Mouse (Mus musculus) forebrain, embryonic 13.5 days (tissue): ENCODE data around the gene 9430097D07Rik. TPM values are rescaled to one million over a fixed set of nuclear protein-coding genes. Genes with fewer than 3 reads are reported as not detected.
A peak's percentile ranks its signal among the peaks of the same experiment; 100 is the strongest.

ENCODE experiments used
- ATAC-seq: fragments of 200-750 bp; cut with Nextera tagmentation; 2 replicates; pipeline ENCODE4 v1.8.0; 2017
- H3K27ac ChIP-seq: fragments of 300-500 bp; sonication (generic); 2 replicates; pipeline ENCODE4 v1.5.1; 2015; ENCODE audit warnings: inconsistent platforms, mild to moderate bottlenecking, moderate library complexity
- H3K27me3 ChIP-seq: fragments of 300-500 bp; sonication (generic); 2 replicates; pipeline ENCODE4 v1.6.1; 2015; ENCODE audit warnings: mild to moderate bottlenecking, inconsistent platforms
- H3K36me3 ChIP-seq: fragments of 300-500 bp; sonication (generic); 2 replicates; pipeline ENCODE4 v1.6.1; 2015; ENCODE audit warnings: mild to moderate bottlenecking, inconsistent platforms; ENCODE audit not compliant: poor library complexity, severe bottlenecking
- H3K4me1 ChIP-seq: fragments of 300-500 bp; sonication (generic); 2 replicates; pipeline ENCODE4 v1.6.1; 2015; ENCODE audit warnings: inconsistent platforms
- H3K4me2 ChIP-seq: fragments of 300-500 bp; sonication (generic); 2 replicates; pipeline ENCODE4 v1.6.1; 2015; ENCODE audit warnings: inconsistent platforms, mild to moderate bottlenecking, moderate library complexity
- H3K4me3 ChIP-seq: fragments of 300-500 bp; sonication (generic); 2 replicates; pipeline ENCODE4 v1.5.1; 2015; ENCODE audit warnings: mild to moderate bottlenecking, inconsistent platforms
- H3K9ac ChIP-seq: fragments of 300-500 bp; sonication (generic); 2 replicates; pipeline ENCODE4 v1.6.1; 2015; ENCODE audit warnings: mild to moderate bottlenecking, inconsistent platforms
- H3K9me3 ChIP-seq: fragments of 300-500 bp; sonication (generic); replicated peaks from 2 replicates; pipeline ENCODE4 v1.6.1; 2016; ENCODE audit warnings: inconsistent platforms
- WGBS: fragments of 180-500 bp; shearing (Covaris S2); methylation state at CpG from one replicate; pipeline ENCODE4 v1.1.7; 2015; 5-methylcytosine and 5-hydroxymethylcytosine counted together
- polyA plus RNA-seq: library from polyadenylated mRNA; unstranded; fragments of >200 nt; fragmentation: Nextera tagmentation; extraction: Ambion mirVana; gene quantifications from 2 replicates; pipeline ENCODE4 v1.2.1, GENCODE M21; 2015

Gene 9430097D07Rik
- polyA plus RNA-seq, 1 experiment from 2014 or later = 0.18 TPM

DNA sequence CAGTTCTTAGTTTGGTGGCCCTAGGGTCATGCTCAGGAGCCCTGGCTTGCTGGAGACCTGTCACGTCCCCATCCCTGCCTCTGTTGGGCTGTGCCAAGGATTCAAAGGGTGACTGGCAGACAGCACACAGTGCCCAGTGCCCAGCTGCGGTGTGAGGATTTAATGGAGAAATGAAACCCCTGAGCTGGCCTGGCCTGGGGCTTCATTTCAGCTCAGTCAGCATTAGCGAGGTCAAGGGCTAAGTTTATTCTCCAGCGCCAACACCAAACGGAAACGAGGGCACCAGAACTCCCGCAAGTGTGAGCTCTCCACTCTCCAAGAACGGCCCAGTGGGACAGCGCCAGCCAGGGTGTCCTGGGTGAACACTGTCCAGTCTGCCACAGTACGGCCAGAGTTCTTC, 14.7 kb upstream of the 9430097D07Rik start:
- no peaks in the 10 kb centered on the region for H3K9me3 ChIP-seq
- 0 out of 2 replicates have a peak, but pooled peaks cover 5% of the 10 kb centered on the region for H3K36me3 ChIP-seq
- no peak overlapping the region for H3K4me3 ChIP-seq
- peaks cover 30% of the 10 kb centered on the region for H3K4me1 ChIP-seq
- 86% methylated on average over 10 of the region's 10 CpGs for WGBS
- H3K4me2 ChIP-seq = no peak overlapping the region
- no peak overlapping the region for H3K27ac ChIP-seq
- H3K9ac ChIP-seq = no peak overlapping the region
- no peak for ATAC-seq
- no peaks in the 10 kb centered on the region for H3K27me3 ChIP-seq

DNA sequence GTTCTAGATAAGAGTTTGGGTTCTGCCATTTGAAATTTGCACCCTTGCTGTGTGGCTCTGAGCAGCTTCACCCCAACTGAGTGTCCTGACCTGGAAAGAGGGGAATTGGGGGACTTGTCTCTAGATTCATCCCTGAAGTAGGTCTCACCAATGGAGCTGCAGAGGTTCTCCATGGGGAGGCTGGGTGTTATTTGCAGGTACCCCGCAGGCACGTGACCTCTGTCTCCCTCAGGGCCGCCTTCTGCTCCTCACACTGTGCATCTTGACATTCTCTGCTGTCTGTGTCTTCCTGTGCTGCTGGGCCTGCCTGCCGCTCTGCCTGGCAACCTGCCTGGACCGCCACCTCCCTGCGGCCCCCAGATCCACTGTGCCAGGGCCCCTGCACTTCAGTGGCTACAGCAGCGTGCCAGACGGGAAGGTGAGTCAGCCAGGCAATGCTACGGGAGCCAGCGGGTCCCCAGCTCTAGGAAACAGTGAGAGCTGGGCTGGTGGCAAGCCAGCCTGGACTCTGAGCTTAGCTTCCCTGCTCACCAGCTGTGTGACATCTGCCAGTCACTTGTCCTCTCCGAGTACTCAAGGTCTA, 13.8 kb upstream of the 9430097D07Rik start:
- Histone ChIP-seq H3K9me3 (no peaks in the 10 kb centered on the region), H3K9ac (0 out of 2 replicates have a peak overlapping the region, but pooled peaks have one; percentile 37), H3K4me3 (no peak overlapping the region), H3K4me2 (peak overlapping the region; percentile 18; the same call in 1 of the 2 replicates), H3K27me3 (no peaks in the 10 kb centered on the region), H3K36me3 (0 out of 2 replicates have a peak, but pooled peaks cover 3% of the 10 kb centered on the region), H3K4me1 (peaks cover 30% of the 10 kb centered on the region), H3K27ac (no peak overlapping the region)
- WGBS = 62% methylated on average over 11 of the region's 11 CpGs
- no peak for ATAC-seq

- no peak for ATAC-seq
- WGBS = 53% methylated on average over 9 of the region's 9 CpGs
- Histone ChIP-seq H3K4me1 (peaks cover 36% of the 10 kb centered on the region), H3K27me3 (peaks cover 3% of the 10 kb centered on the region; the same call in 1 of the 2 replicates), H3K9ac (peak overlapping the region; percentile 79), H3K4me2 (peak overlapping the region; percentile 71), H3K4me3 (peak overlapping the region; percentile 51), H3K9me3 (no peaks in the 10 kb centered on the region), H3K27ac (no peak overlapping the region), H3K36me3 (no peaks in the 10 kb centered on the region)
These were observed 12.3 kb upstream of the 9430097D07Rik start for GRCm38 (mm10) chr2:32587731-32588321.

- WGBS = 0% methylated on average over 28 of the region's 38 CpGs
- no peaks in the 10 kb centered on the region for H3K9me3 ChIP-seq
- H3K27me3 ChIP-seq = peaks cover 4% of the 10 kb centered on the region; the same call in 1 of the 2 replicates
- H3K4me2 ChIP-seq = peak within 1 kb of the TSS; percentile 71
- no peak within 1 kb of the TSS for H3K27ac ChIP-seq
- H3K4me3 ChIP-seq = peak within 1 kb of the TSS; percentile 51
- peak; percentile 77 for ATAC-seq
- H3K9ac ChIP-seq = peak within 1 kb of the TSS; percentile 79
- H3K36me3 ChIP-seq = no peaks in the 10 kb centered on the region
- peaks cover 37% of the 10 kb centered on the region for H3K4me1 ChIP-seq
These were observed 11.4 kb upstream of the 9430097D07Rik start, which contains the start of gene St6galnac4 for GRCm38 (mm10) chr2:32586871-32587351. Gene St6galnac4, plus strand, starts transcription at chr2:32587095.

GRCm38 (mm10) chr2:32585149-32585714, 9.7 kb upstream of the 9430097D07Rik start:
- WGBS = 87% methylated on average over 7 of the region's 7 CpGs
- Histone ChIP-seq H3K27me3 (peaks cover 4% of the 10 kb centered on the region; the same call in 1 of the 2 replicates), H3K4me3 (no peak overlapping the region), H3K36me3 (no peaks in the 10 kb centered on the region), H3K9me3 (no peaks in the 10 kb centered on the region), H3K4me2 (no peak overlapping the region), H3K4me1 (peaks cover 37% of the 10 kb centered on the region), H3K9ac (no peak overlapping the region), H3K27ac (no peak overlapping the region)
- no peak for ATAC-seq

DNA sequence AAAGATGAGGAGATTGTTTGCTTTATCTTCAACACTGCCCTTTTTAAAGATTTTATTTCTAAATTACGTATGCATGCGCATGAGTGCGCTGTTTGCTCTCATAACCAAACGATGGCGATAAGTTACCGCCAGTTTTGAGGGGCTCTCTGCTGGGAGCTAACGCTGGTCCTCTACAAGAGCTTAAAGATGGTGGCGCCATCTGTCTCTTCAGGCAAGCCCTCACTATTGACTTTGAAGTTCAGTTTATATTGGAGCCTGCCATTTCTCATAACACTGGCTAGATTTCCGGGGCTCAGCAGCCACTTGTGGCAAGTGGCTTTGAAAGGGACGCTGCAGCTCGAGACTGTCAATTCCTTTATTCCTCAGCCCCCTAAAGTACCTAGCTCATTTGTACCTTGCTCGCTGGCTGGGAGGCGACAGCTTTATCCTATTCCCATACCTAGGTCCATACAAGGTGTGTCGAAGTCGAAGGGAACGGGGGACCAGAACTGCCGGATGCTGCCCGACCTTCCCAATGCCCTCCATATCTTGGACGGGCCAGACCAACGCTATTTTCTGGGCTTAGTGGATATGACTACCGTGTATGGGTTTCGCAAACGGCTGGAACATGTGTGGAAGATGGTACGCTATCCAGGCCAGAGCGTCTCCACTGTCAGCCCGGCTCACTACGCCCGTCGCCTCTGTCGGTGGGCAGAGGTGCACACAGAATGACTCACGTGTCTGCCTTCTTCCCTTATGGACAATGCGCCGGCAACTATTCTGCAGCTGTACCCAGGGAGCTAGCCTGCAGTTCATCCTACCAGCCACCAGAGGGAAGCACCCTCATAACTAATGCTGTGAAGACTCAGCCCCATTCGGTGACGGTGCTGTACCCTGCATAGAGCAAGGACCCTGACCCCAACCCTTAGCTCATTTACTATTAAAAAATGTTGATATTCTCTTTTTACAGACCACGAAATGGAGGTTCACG, 7.6 kb upstream of the 9430097D07Rik start:
- ATAC-seq = peak; percentile 77
- Histone ChIP-seq H3K36me3 (no peaks in the 10 kb centered on the region), H3K27ac (no peak overlapping the region), H3K27me3 (peaks cover 23% of the 10 kb centered on the region), H3K4me2 (peak overlapping the region; percentile 62), H3K9me3 (no peaks in the 10 kb centered on the region), H3K9ac (no peak overlapping the region; the same call in 1 of the 2 replicates), H3K4me1 (peaks cover 19% of the 10 kb centered on the region), H3K4me3 (peak overlapping the region; percentile 31)
- 15% methylated on average over 37 of the region's 37 CpGs for WGBS

- no peaks in the 10 kb centered on the region for H3K9me3 ChIP-seq
- no peak overlapping the region for H3K27ac ChIP-seq
- WGBS = 33% methylated on average over 19 of the region's 19 CpGs
- H3K36me3 ChIP-seq = no peaks in the 10 kb centered on the region
- peak overlapping the region; percentile 31 for H3K4me3 ChIP-seq
- peaks cover 7% of the 10 kb centered on the region for H3K4me1 ChIP-seq
- H3K4me2 ChIP-seq = peak overlapping the region; percentile 47
- ATAC-seq = peak; percentile 67
- H3K27me3 ChIP-seq = peaks cover 33% of the 10 kb centered on the region
- H3K9ac ChIP-seq = no peak overlapping the region
These were observed 6.1 kb upstream of the 9430097D07Rik start for GRCm38 (mm10) chr2:32581450-32582095.

DNA sequence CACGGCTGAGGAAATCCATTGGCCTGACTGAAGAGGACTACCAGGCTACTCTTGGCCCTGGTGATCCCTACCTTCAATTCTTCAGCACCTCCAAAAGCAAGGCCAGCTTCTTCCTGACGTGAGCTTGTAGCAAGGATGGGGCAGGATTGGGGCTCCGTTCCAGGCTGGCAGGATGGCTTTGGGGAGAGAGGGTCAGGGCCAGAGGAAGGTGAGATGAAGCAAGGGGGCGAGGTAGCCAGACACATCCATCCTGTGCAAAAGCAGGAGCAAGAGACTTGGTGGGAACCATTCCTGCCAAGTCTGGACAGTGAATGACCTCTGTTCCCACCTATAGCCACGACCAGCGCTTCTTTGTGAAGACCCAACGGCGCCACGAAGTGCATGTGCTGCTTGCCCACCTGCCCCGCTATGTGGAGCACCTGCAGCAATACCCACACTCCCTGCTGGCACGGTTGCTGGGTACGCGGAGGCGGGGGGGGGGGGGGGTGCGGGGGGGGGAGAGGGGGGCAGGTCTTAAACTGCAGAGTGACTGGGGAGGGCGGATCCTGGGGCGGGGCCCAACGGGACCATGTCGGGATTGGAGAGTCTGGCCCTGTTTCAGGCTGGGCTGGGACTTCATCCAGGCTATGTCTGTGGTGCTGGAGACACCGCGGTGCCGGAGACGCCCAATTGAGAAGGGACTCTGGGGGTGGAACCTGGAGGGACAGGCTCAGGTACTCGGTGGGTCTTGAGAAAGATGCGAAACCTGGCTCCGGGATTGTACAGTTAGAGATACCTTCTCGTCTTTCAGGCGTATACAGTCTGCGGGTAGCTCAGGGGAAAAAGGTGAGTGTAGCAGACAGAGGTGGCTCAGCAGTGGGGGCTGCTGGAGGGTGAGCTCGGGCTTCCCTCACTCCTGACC, 2.9 kb upstream of the 9430097D07Rik start:
- H3K4me2 ChIP-seq = no peak overlapping the region
- peaks cover 33% of the 10 kb centered on the region for H3K27me3 ChIP-seq

GRCm38 (mm10) chr2:32576532-32576931, 1.0 kb upstream of the 9430097D07Rik start:
- Histone ChIP-seq H3K4me3 (no peak overlapping the region), H3K4me1 (peaks cover 18% of the 10 kb centered on the region), H3K36me3 (peaks cover 8% of the 10 kb centered on the region), H3K9ac (no peak overlapping the region), H3K27me3 (peaks cover 29% of the 10 kb centered on the region), H3K4me2 (no peak overlapping the region), H3K9me3 (no peaks in the 10 kb centered on the region), H3K27ac (no peak overlapping the region)
- no peak for ATAC-seq
- 92% methylated on average over 9 of the region's 9 CpGs for WGBS

More for the DNA sequence above, 2.9 kb upstream of the 9430097D07Rik start:
- 36% methylated on average over 24 of the region's 30 CpGs for WGBS
- no peak overlapping the region for H3K9ac ChIP-seq
- H3K27ac ChIP-seq = no peak overlapping the region
- ATAC-seq = no peak
- H3K36me3 ChIP-seq = peaks cover 2% of the 10 kb centered on the region; the same call in 1 of the 2 replicates
- no peak overlapping the region for H3K4me3 ChIP-seq
- no peaks in the 10 kb centered on the region for H3K9me3 ChIP-seq
- H3K4me1 ChIP-seq = peaks cover 18% of the 10 kb centered on the region

GRCm38 (mm10) chr2:32574901-32575585, 441 bp downstream of the 9430097D07Rik start:
- Histone ChIP-seq H3K4me2 (peak overlapping the region; percentile 99), H3K36me3 (peaks cover 8% of the 10 kb centered on the region), H3K27ac (no peak overlapping the region), H3K9ac (peak overlapping the region; percentile 73), H3K27me3 (peaks cover 27% of the 10 kb centered on the region), H3K9me3 (no peaks in the 10 kb centered on the region), H3K4me1 (peaks cover 23% of the 10 kb centered on the region), H3K4me3 (peak overlapping the region; percentile 57)
- no peak for ATAC-seq
- under 1% methylated on average over 26 of the region's 26 CpGs for WGBS
